ENCODE assay signal across 9 mouse cellular contexts in genomic region chr16:11065431-11065830, GRCm38 (mm10). TPM values are rescaled to one million over a fixed set of nuclear protein-coding genes. Genes with fewer than 3 reads are reported as not detected.
DNase-seq lines count a peak whose midpoint lies in the region; ATAC-seq and TF ChIP-seq lines count a peak whose summit lies in the region.
"Had no signal": no experiment of that assay in that cellular context is flagged by ENCODE, and none has a peak within 500 bp of the region (broad histone marks: within the 10 kb centered on the region; RNA-seq: fewer than 3 reads in every experiment).

No protein-coding gene starts in this region.

- no peaks in the 10 kb centered on the region for H3K9me3 ChIP-seq in CH12.LX (replicated peaks; ENCODE audit: low read length)
- no peaks in the 10 kb centered on the region for H3K9me3 ChIP-seq in forebrain, embryonic 13.5 days (replicated peaks)
- H3K9me3 ChIP-seq in liver, embryonic 14.5 days (ENCODE audit: control insufficient read depth, low read length), result no peaks in the 10 kb centered on the region

- in situ Hi-C loops in CH12.LX (cut with MboI; ENCODE audit: low pct_ligation_motif_present, low pct_unique_long_range_greater_than_20kb, low sequenced_read_pairs), result loop anchor here (5.0 kb wide), 1 partner anchor 37 kb away; no protein-coding TSS in a partner anchor

- H3K9ac ChIP-seq in heart, adult 2 months (ENCODE audit: low read depth, low read length), result no peak overlapping the region
- H3K9ac ChIP-seq in CH12.LX (ENCODE audit: insufficient read depth, low read depth), result peak overlapping the region; percentile 41
- peak overlapping the region; percentile 98 for H3K9ac ChIP-seq in forebrain, embryonic 13.5 days
- H3K9ac ChIP-seq in liver, embryonic 14.5 days (replicated peaks), result no peak overlapping the region

- dilution Hi-C loops in CH12.LX (cut with MboI; ENCODE audit: extremely low pct_ligation_motif_present, extremely low pct_unique_long_range_greater_than_20kb, low sequenced_read_pairs), result no loop called here

- ATAC-seq in forebrain, embryonic 13.5 days, result peak; percentile 20
- no peak for ATAC-seq in liver, embryonic 14.5 days (ENCODE audit: insufficient read depth)

- no peak for TF ChIP-seq CTCF in heart, adult 2 months (IDR thresholded peaks at IDR 0.05)
- TF ChIP-seq CTCF in CH12.LX (conservative IDR thresholded peaks at IDR 0.05 in 1 of 2, IDR thresholded peaks at IDR 0.05 in 1 of 2; ENCODE audit: low read depth in 2 of 2, low read length in 2 of 2), result no peak
- TF ChIP-seq CTCF in liver, embryonic 14.5 days (IDR thresholded peaks at IDR 0.05; ENCODE audit: low read depth), result no peak

- H3K4me1 ChIP-seq in heart, adult 2 months (ENCODE audit: control insufficient read depth, insufficient read depth, low read length), result peaks cover 27% of the 10 kb centered on the region
- peaks cover 50 to 86% of the 10 kb centered on the region in 2 experiments for H3K4me1 ChIP-seq in CH12.LX (ENCODE audit: control insufficient read depth in 1 of 2, insufficient read depth in 2 of 2)
- peaks cover 61% of the 10 kb centered on the region for H3K4me1 ChIP-seq in forebrain, embryonic 13.5 days
- H3K4me1 ChIP-seq in liver, embryonic 14.5 days (replicated peaks; ENCODE audit: control insufficient read depth in 2 of 2, insufficient read depth in 2 of 2, low read length in 1 of 2), result peaks cover 5 to 10% of the 10 kb centered on the region in 2 experiments; a peak in 3 of 4 replicates

- DNase-seq in heart, adult 2 months, result no peak
- DNase-seq in heart, adult 11 months, result no peak
- no peak for DNase-seq in CH12.LX (ENCODE audit: extremely low read depth)
- no peak for DNase-seq in liver, embryonic 14.5 days (ENCODE audit: low read depth in 3 of 3, low spot score in 3 of 3)
- DNase-seq in ovary, postnatal 36 days (ENCODE audit: low spot score), result no peak
- no peak for DNase-seq in layer of hippocampus, postnatal 25 days (ENCODE audit: extremely low spot score in 1 of 2, low spot score in 1 of 2)
- DNase-seq in spleen, postnatal 14 days (ENCODE audit: low spot score in 2 of 2), result no peak

- peak overlapping the region; percentile 47; the same call in 1 of the 2 replicates for H3K4me3 ChIP-seq in heart, adult 2 months
- H3K4me3 ChIP-seq in CH12.LX (replicated peaks in 1 of 3; ENCODE audit: low read depth in 2 of 3, low read length in 2 of 3, poor library complexity in 1 of 3), result peak overlapping the region; percentile 45 to 70 (median 70)
- H3K4me3 ChIP-seq in forebrain, embryonic 13.5 days, result peak overlapping the region; percentile 80
- no peak overlapping the region for H3K4me3 ChIP-seq in liver, embryonic 14.5 days (ENCODE audit: insufficient read depth in 1 of 2, low read depth in 2 of 2, low read length in 2 of 2)

- no peak for TF ChIP-seq EP300 in heart, adult 2 months (IDR thresholded peaks at IDR 0.05; ENCODE audit: insufficient read depth, low read depth, low read length)
- no peak for TF ChIP-seq EP300 in CH12.LX (IDR thresholded peaks at IDR 0.05; ENCODE audit: low read length)
- TF ChIP-seq EP300 in liver, embryonic 14.5 days (IDR thresholded peaks at IDR 0.05; ENCODE audit: low read depth), result no peak

- peaks cover 3% of the 10 kb centered on the region for H3K36me3 ChIP-seq in heart, adult 2 months (ENCODE audit: control insufficient read depth, insufficient read depth, low read length)
- H3K36me3 ChIP-seq in CH12.LX (replicated peaks in 1 of 2; ENCODE audit: control insufficient read depth in 1 of 2, insufficient read depth in 1 of 2, low read length in 1 of 2), result peaks cover 0 to 17% of the 10 kb centered on the region in 2 experiments
- 0 out of 2 replicates have a peak, but pooled peaks cover 3% of the 10 kb centered on the region for H3K36me3 ChIP-seq in forebrain, embryonic 13.5 days (ENCODE audit: poor library complexity, severe bottlenecking)
- H3K36me3 ChIP-seq in liver, embryonic 14.5 days (replicated peaks; ENCODE audit: control insufficient read depth, insufficient read depth, low read depth), result no peaks in the 10 kb centered on the region

- H3K27me3 ChIP-seq in heart, adult 2 months (ENCODE audit: control insufficient read depth, insufficient read depth, low read length), result no peaks in the 10 kb centered on the region
- H3K27me3 ChIP-seq in CH12.LX (replicated peaks), result no peaks in the 10 kb centered on the region
- H3K27me3 ChIP-seq in forebrain, embryonic 13.5 days, result no peaks in the 10 kb centered on the region
- peaks cover 16% of the 10 kb centered on the region for H3K27me3 ChIP-seq in liver, embryonic 14.5 days (ENCODE audit: control insufficient read depth, insufficient read depth, low read length)

- peak overlapping the region; percentile 48 for H3K4me2 ChIP-seq in CH12.LX (ENCODE audit: insufficient read depth, low read depth, poor library complexity, severe bottlenecking)
- peak overlapping the region; percentile 62 for H3K4me2 ChIP-seq in forebrain, embryonic 13.5 days
- peak overlapping the region; percentile 86 for H3K4me2 ChIP-seq in liver, embryonic 14.5 days (ENCODE audit: low read depth)

- H3K79me2 ChIP-seq in heart, adult 2 months (replicated peaks; ENCODE audit: control insufficient read depth, insufficient read depth, low read length), result no peaks in the 10 kb centered on the region
- H3K79me2 ChIP-seq in CH12.LX (replicated peaks; ENCODE audit: control insufficient read depth, extremely low read depth, insufficient read depth, poor library complexity, severe bottlenecking), result no peaks in the 10 kb centered on the region; the same call in none of the 2 replicates

- peak overlapping the region; percentile 95 for H3K27ac ChIP-seq in heart, adult 2 months
- H3K27ac ChIP-seq in CH12.LX (ENCODE audit: insufficient read depth, low read depth), result no peak overlapping the region
- H3K27ac ChIP-seq in forebrain, embryonic 13.5 days, result peak overlapping the region; percentile 76
- no peak overlapping the region for H3K27ac ChIP-seq in liver, embryonic 14.5 days
- H3K27ac ChIP-seq: macrophage had no signal

- no peak for TF ChIP-seq RAD21 in CH12.LX (IDR thresholded peaks at IDR 0.05; ENCODE audit: low read depth, low read length)

- intact Hi-C loops in heart, adult 2 months (cut with DNase I), result no loop called here

- WGBS in heart, adult 2 months, result 61% methylated on average over 5 of the region's 5 CpGs
- 51% methylated on average over 5 of the region's 5 CpGs for WGBS in forebrain, embryonic 13.5 days
- 62% methylated on average over 5 of the region's 5 CpGs for WGBS in liver, embryonic 14.5 days (ENCODE audit: insufficient replicate concordance)

- TF ChIP-seq POLR2A in heart, adult 2 months (IDR thresholded peaks at IDR 0.05; ENCODE audit: insufficient read depth, low read depth, low read length), result no peak
- TF ChIP-seq POLR2A in CH12.LX (IDR thresholded peaks at IDR 0.05; ENCODE audit: low read depth, low read length), result no peak

TF ChIP-seq in CH12.LX, 34 proteins besides CTCF, POLR2A, EP300 and RAD21:
- no peak for TF ChIP-seq MAFK (IDR thresholded peaks at IDR 0.05; ENCODE audit: insufficient replicate concordance, low read length)
- TF ChIP-seq POLR2AphosphoS2 (IDR thresholded peaks at IDR 0.05; ENCODE audit: low read depth, low read length), result no peak
- TF ChIP-seq IRF4 (IDR thresholded peaks at IDR 0.05; ENCODE audit: low read depth, low read length), result no peak
- TF ChIP-seq E2F4 (IDR thresholded peaks at IDR 0.05; ENCODE audit: insufficient replicate concordance, low read depth, low read length), result no peak
- TF ChIP-seq SIN3A (IDR thresholded peaks at IDR 0.05; ENCODE audit: low read length), result no peak
- TF ChIP-seq CHD1 (IDR thresholded peaks at IDR 0.05; ENCODE audit: low read depth, low read length), result 0 out of 2 replicates have a peak, but pooled peaks have one; percentile 47

RNA-seq across cellular contexts. Expression of gene Litaf, which starts 0.5 kb away (rescaled TPM):
- total RNA-seq in heart, adult 2 months (2021), result 10 to 100 TPM; 19.6 to 25.0 TPM
- 38.1 and 47.3 TPM in 2 replicates for polyA plus RNA-seq in heart, adult 2 months (2012; rRNA removed)
- total RNA-seq in CH12.LX (2012; rRNA removed), result 91.2 and 97.5 TPM in 2 replicates
- 151 and 154 TPM in 2 replicates for total RNA-seq in CH12.LX (2014; rRNA removed)
- polyA plus RNA-seq in CH12.LX (2012; ENCODE audit: insufficient read length, low read depth), result 161 and 178 TPM in 2 replicates
- polyA plus RNA-seq in forebrain, embryonic 13.5 days (2015; fragmentation: Nextera tagmentation; extraction: Ambion mirVana), result 59.2 and 59.3 TPM in 2 replicates
- 10.6 and 12.1 TPM in 2 replicates for polyA plus RNA-seq in liver, embryonic 14.5 days (2012; rRNA removed)
- polyA plus RNA-seq in liver, embryonic 14.5 days (2014; fragmentation: Nextera tagmentation; extraction: Ambion mirVana), result 26.6 and 27.3 TPM in 2 replicates
- total RNA-seq in layer of hippocampus, postnatal 25 days (2021), result 10 to 100 TPM; 15.3 to 19.8 TPM

RNA-seq across cellular contexts. Expression of gene Snn, which starts 4.7 kb away (rescaled TPM):
- 10 to 100 TPM; 22.6 to 32.3 TPM for total RNA-seq in heart, adult 2 months (2021)
- polyA plus RNA-seq in heart, adult 2 months (2012; rRNA removed), result 23.9 and 32.2 TPM in 2 replicates
- total RNA-seq in CH12.LX (2012; rRNA removed), result 34.0 and 38.8 TPM in 2 replicates
- total RNA-seq in CH12.LX (2014; rRNA removed), result 53.1 and 54.7 TPM in 2 replicates
- polyA plus RNA-seq in CH12.LX (2012; ENCODE audit: insufficient read length, low read depth), result 93.8 and 104 TPM in 2 replicates
- 122 and 140 TPM in 2 replicates for polyA plus RNA-seq in forebrain, embryonic 13.5 days (2015; fragmentation: Nextera tagmentation; extraction: Ambion mirVana)
- polyA plus RNA-seq in liver, embryonic 14.5 days (2012; rRNA removed), result 2.0 and 2.2 TPM in 2 replicates
- polyA plus RNA-seq in liver, embryonic 14.5 days (2014; fragmentation: Nextera tagmentation; extraction: Ambion mirVana), result 1.8 and 2.5 TPM in 2 replicates
- 100 to 1,000 TPM; 166 to 177 TPM for total RNA-seq in layer of hippocampus, postnatal 25 days (2021)

Comparison
In these comparisons a context has a peak if more than half of its experiments do, and no peak if none do; other contexts are left out.
1. H3K27ac ChIP-seq: peak in heart, adult 2 months (single experiment) and forebrain, embryonic 13.5 days (single experiment); none in CH12.LX (single experiment) and liver, embryonic 14.5 days (single experiment).
2. H3K4me3 ChIP-seq: peak in heart, adult 2 months (single experiment), CH12.LX (3 of 3) and forebrain, embryonic 13.5 days (single experiment); none in liver, embryonic 14.5 days (0 of 2).
3. H3K9ac ChIP-seq: peak in CH12.LX (single experiment) and forebrain, embryonic 13.5 days (single experiment); none in heart, adult 2 months (single experiment) and liver, embryonic 14.5 days (single experiment).
4. Peak in every context shown above with its lines, with median percentiles within 50 percentile points of each other: H3K4me2 ChIP-seq.